Mouse (Mus musculus) telencephalon, adult 2 months (tissue): ENCODE measurements around the gene Ppil4.
"Not testable (repeated sequence)": the region's sequence is repeated elsewhere in the genome, so short reads cannot be mapped to it uniquely, and the experiment has no call there.

Experiments
- DNase-seq: peaks from one replicate; pipeline ENCODE4 v3.0.0-alpha.2; 2011; ENCODE audit warnings: low read depth, low spot score

Ppil4 gene

GRCm38 (mm10) chr10:7792751-7793385, at the start of gene Ppil4, which contains the start of gene Ginm1:
TSS of gene Ppil4 (plus strand) at chr10:7792891.
TSS of gene Ginm1 (minus strand) at chr10:7792824.
- peak; percentile 87 for DNase-seq

- not testable (repeated sequence) for DNase-seq
These were observed 47.2 kb upstream of the Ppil4 start for GRCm38 (mm10) chr10:7745528-7745927.

- no peak for DNase-seq
These were observed 43.9 kb upstream of the Ppil4 start for GRCm38 (mm10) chr10:7748752-7749151.

GRCm38 (mm10) chr10:7757544-7757943, 35.1 kb upstream of the Ppil4 start:
- DNase-seq, result no peak

- DNase-seq, result no peak
These were observed 20.3 kb upstream of the Ppil4 start for GRCm38 (mm10) chr10:7772346-7772745.

- no peak for DNase-seq
These were observed 19.9 kb upstream of the Ppil4 start for GRCm38 (mm10) chr10:7772769-7773168.

- DNase-seq, result no peak
These were observed 17.3 kb upstream of the Ppil4 start for GRCm38 (mm10) chr10:7775421-7775820.

- DNase-seq, result no peak
These were observed 14.3 kb upstream of the Ppil4 start for GRCm38 (mm10) chr10:7778361-7778760.

GRCm38 (mm10) chr10:7779751-7780237, 12.9 kb upstream of the Ppil4 start:
- DNase-seq, result no peak

- peak; percentile 70 for DNase-seq
These were observed 12.2 kb upstream of the Ppil4 start for GRCm38 (mm10) chr10:7780238-7781176.

- no peak for DNase-seq
These were observed 11.5 kb upstream of the Ppil4 start for GRCm38 (mm10) chr10:7781214-7781613.

- DNase-seq, result no peak
These were observed 5.4 kb upstream of the Ppil4 start for GRCm38 (mm10) chr10:7787319-7787718.

- DNase-seq, result no peak
These were observed 389 bp upstream of the Ppil4 start for GRCm38 (mm10) chr10:7792254-7792750.

- no peak for DNase-seq
These were observed 8.6 kb downstream of the Ppil4 start for GRCm38 (mm10) chr10:7801258-7801657.

- DNase-seq, result no peak
These were observed 9.9 kb downstream of the Ppil4 start for GRCm38 (mm10) chr10:7802519-7803140.

- DNase-seq, result peak; percentile 44
These were observed 17.2 kb downstream of the Ppil4 start for GRCm38 (mm10) chr10:7809937-7810336.

- no peak for DNase-seq
These were observed 23.8 kb downstream of the Ppil4 start for GRCm38 (mm10) chr10:7816476-7816875.

GRCm38 (mm10) chr10:7818676-7819075, 26.0 kb downstream of the Ppil4 start:
- no peak for DNase-seq

- DNase-seq, result no peak
These were observed 26.5 kb downstream of the Ppil4 start for GRCm38 (mm10) chr10:7819156-7819555.

- DNase-seq, result no peak
These were observed 26.9 kb downstream of the Ppil4 start for GRCm38 (mm10) chr10:7819603-7820002.

- no peak for DNase-seq
These were observed 27.5 kb downstream of the Ppil4 start for GRCm38 (mm10) chr10:7820171-7820570.

- no peak for DNase-seq
These were observed 29.3 kb downstream of the Ppil4 start for GRCm38 (mm10) chr10:7821981-7822380.
